Mouse (Mus musculus): ENCODE measurements around the gene 1190007I07Rik. TPM values are rescaled to one million over a fixed set of nuclear protein-coding genes. Genes with fewer than 3 reads are reported as not detected.
A peak's percentile ranks its signal among the peaks of the same experiment; 100 is the strongest.
"Not testable (repeated sequence)": the region's sequence is repeated elsewhere in the genome, so short reads cannot be mapped to it uniquely, and the experiment has no call there.

Gene 1190007I07Rik
- polyA plus RNA-seq, 1 experiment from 2014 or later, result 32.6 TPM

DNA sequence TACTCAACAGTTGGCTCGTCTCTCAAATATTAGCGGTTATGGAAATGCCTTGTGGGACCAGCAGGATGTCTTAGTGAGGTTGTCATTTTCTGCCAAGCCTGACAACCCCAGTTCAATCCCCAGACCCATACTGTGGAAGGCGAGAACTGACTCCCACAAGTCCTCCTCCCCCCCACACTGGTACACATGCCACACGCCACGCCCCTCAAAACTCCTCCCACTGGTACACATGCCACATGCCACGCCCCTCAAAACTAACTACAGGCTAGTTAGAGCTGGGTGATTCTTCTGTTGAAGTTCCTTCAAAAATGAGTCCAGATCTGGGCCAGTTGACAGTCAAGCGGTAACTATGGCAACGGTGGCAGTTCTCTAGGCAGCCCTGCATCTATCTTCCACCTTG lies 23.1 kb upstream of the 1190007I07Rik start:
- H3K9ac ChIP-seq, result no peak overlapping the region
- H3K27me3 ChIP-seq, result no peaks in the 10 kb centered on the region
- peaks cover 67% of the 10 kb centered on the region for H3K36me3 ChIP-seq
- ATAC-seq (ENCODE audit: low FRiP score, low read depth), result no peak
- H3K27ac ChIP-seq (replicated peaks), result no peak overlapping the region
- WGBS, result 90% methylated on average over 8 of the region's 8 CpGs
- no peaks in the 10 kb centered on the region for H3K4me1 ChIP-seq (replicated peaks)
- no peaks in the 10 kb centered on the region for H3K9me3 ChIP-seq
- H3K4me2 ChIP-seq, result no peak overlapping the region
- no peak overlapping the region for H3K4me3 ChIP-seq

DNA sequence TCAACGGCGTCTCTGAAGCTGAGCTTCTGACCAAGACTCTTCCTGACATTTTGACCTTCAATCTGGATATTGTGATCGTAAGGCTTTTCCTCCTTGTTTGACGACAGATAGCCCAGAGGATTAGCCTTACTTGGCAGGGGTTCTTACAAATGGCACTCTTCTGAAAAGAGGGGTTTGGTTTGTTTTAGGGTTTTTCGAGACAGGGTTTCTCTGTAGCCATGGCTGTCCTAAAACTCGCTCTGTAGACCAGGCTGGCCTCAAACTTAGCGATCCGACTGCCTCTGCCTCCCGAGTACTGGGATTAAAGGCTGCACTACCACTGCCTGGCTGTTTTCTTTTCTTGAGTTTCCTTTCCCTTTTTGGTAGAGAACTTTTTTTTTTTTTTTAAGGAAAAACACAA lies 18.5 kb upstream of the 1190007I07Rik start:
- H3K36me3 ChIP-seq, result peaks cover 75% of the 10 kb centered on the region
- no peaks in the 10 kb centered on the region for H3K27me3 ChIP-seq
- ATAC-seq (ENCODE audit: low FRiP score, low read depth), result no peak
- 93% methylated on average over 9 of the region's 9 CpGs for WGBS
- no peak overlapping the region for H3K4me2 ChIP-seq
- H3K9me3 ChIP-seq, result no peaks in the 10 kb centered on the region
- no peak overlapping the region for H3K4me3 ChIP-seq
- H3K4me1 ChIP-seq (replicated peaks), result no peaks in the 10 kb centered on the region
- no peak overlapping the region for H3K9ac ChIP-seq
- no peak overlapping the region for H3K27ac ChIP-seq (replicated peaks)

DNA sequence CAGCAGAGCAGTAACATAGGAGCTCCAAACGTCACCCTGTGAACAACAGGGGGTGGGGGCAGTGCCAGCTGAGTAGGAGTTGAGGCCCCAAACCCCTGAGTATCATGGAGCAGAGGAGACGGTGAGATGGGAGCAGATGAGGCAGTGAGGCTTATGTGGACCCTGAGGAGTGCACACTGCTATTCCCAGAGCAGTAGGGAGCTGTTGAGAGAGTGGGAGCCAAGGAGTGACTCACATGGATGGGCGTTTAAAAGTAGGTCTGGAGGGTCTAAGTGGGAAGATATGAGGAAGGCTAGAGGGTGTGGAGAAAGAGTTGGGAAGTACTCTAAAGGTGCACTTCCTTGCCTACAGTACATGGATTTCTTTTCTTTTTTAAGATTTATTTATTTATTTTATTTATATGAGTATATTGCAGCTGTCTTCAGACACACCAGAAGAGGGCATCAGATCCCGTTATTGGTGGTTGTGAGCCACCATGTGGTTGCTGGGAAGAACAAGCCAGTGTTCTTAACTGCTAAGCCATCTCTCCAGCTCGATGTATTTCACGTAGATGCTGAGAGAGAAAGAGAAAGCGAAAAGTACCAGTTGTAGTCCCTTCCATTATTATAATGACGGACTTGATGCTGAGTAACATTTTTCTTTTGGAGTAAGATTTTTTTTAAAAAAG lies 16.1 kb upstream of the 1190007I07Rik start:
- WGBS, result 90% methylated on average over 8 of the region's 8 CpGs
- Histone ChIP-seq H3K4me1 (replicated peaks) (no peaks in the 10 kb centered on the region), H3K36me3 (peaks cover 54% of the 10 kb centered on the region), H3K9ac (no peak overlapping the region), H3K9me3 (no peaks in the 10 kb centered on the region), H3K4me2 (no peak overlapping the region), H3K27ac (replicated peaks) (no peak overlapping the region), H3K27me3 (no peaks in the 10 kb centered on the region), H3K4me3 (no peak overlapping the region)
- ATAC-seq (ENCODE audit: low FRiP score, low read depth), result no peak

DNA sequence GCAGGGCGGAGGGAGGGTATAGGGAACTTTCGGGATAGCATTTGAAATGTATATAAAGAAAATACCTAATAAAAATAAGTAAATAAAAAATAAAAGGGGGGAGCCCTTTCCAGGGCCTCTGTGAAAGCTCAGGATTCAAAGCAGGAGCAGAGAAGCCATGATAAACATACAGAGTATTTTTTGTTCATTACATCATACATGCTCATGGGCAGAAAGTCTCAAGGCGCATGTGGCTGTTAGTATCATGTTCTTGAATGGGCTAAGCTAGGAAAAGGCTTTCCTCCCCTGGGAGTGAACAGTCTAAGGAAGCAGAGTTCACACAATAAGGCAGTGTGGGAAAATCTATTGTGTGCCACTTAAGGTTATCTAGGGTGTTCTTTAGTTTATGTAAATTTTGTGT lies 13.3 kb upstream of the 1190007I07Rik start:
- no peaks in the 10 kb centered on the region for H3K27me3 ChIP-seq
- no peak overlapping the region for H3K4me3 ChIP-seq
- 98% methylated on average over 3 of the region's 3 CpGs for WGBS
- H3K4me2 ChIP-seq, result no peak overlapping the region
- no peak for ATAC-seq (ENCODE audit: low FRiP score, low read depth)
- H3K9me3 ChIP-seq, result no peaks in the 10 kb centered on the region
- H3K27ac ChIP-seq (replicated peaks), result no peak overlapping the region
- H3K4me1 ChIP-seq (replicated peaks), result peaks cover 5% of the 10 kb centered on the region
- no peak overlapping the region for H3K9ac ChIP-seq
- H3K36me3 ChIP-seq, result peaks cover 43% of the 10 kb centered on the region

DNA sequence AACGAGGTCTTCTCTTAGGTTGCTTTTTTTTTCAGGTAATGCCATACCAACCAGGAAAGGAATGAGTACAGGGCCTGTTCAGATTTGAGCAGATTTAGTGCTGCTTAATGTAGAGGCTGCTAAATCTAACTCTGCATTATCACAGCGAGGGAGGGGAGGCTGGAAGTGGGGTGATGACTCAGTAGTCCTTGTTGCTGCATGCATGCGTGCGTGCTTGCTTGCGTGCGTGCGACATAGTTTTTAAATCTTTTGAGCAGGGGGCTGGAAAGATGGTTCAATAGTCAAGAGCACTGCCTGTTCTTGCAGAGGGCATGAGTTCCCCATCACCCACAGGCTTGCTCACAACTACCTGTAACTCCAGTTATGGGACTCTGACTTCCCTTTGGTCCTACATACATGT lies 11.3 kb upstream of the 1190007I07Rik start:
- Histone ChIP-seq H3K4me1 (replicated peaks) (peaks cover 16% of the 10 kb centered on the region), H3K9ac (no peak overlapping the region), H3K27me3 (no peaks in the 10 kb centered on the region), H3K9me3 (no peaks in the 10 kb centered on the region), H3K27ac (replicated peaks) (no peak overlapping the region), H3K36me3 (peaks cover 25% of the 10 kb centered on the region), H3K4me3 (no peak overlapping the region), H3K4me2 (no peak overlapping the region)
- 98% methylated on average over 7 of the region's 7 CpGs for WGBS
- ATAC-seq (ENCODE audit: low FRiP score, low read depth), result no peak

DNA sequence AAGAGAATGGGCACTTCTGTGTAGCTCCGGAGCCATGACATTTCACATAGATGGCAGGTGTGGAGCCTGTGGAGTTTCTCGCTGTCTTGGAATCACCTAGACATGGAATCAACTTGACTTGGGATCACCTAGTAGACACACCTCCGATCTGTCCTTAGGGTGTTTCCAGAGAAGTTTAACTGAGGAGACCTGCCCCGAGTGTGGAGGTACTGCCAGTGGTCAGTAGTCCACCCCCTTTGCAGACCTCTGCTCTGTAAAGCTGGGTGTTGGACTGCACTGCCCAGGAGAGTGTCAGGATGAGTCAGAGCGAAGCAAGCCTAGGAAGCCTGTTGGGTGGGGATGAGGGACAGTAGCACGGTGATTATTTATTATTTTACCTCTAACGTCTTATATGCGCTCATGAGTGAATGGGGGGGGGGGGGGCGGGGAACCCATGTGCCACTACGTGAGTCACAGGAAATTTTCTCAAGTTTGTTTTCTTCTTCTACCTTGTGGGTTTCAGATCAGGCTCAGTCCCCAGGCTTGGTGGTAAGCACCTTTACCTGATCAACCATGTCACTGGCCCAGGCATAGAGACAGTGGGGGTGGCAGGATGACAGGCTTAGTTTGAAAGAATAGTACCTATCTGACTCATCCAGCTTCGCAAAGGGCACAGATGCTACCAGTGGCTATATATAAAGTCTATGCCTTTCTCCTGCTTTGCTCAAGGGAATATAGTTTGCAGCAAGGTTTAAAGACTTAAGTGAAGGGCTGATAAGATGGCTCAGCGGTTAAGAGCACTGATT lies 9.7 kb upstream of the 1190007I07Rik start:
- ATAC-seq (ENCODE audit: low FRiP score, low read depth), result no peak
- Histone ChIP-seq H3K36me3 (peaks cover 17% of the 10 kb centered on the region; the same call in 1 of the 2 replicates), H3K9ac (no peak overlapping the region), H3K27me3 (no peaks in the 10 kb centered on the region), H3K27ac (replicated peaks) (no peak overlapping the region), H3K4me2 (no peak overlapping the region), H3K4me1 (replicated peaks) (peaks cover 22% of the 10 kb centered on the region), H3K4me3 (no peak overlapping the region), H3K9me3 (no peaks in the 10 kb centered on the region)
- WGBS, result 96% methylated on average over 11 of the region's 12 CpGs

DNA sequence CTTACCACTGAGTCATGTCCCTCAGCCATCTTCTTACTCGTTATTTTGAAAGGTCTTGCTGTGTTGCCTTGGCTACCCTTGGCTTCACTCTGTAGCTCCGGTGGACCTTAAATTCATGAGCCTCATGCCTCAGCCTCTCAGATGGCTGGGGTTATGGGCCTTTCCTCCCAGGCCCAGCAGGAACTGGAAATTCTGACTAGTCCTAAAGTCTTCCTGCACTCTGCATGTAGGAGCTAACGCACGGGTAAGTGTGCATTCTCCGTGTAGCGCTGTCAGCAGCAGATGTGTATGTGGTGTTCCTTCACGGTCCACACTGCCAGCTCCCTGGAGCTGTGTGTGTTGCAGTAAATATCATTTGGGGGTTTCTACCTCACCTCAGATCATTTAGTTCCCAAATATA lies 8.1 kb upstream of the 1190007I07Rik start:
- H3K9ac ChIP-seq, result peak overlapping the region; percentile 84; the same call in 1 of the 2 replicates
- H3K9me3 ChIP-seq, result no peaks in the 10 kb centered on the region
- 76% methylated on average over 7 of the region's 7 CpGs for WGBS
- peaks cover 22% of the 10 kb centered on the region for H3K4me1 ChIP-seq (replicated peaks)
- no peak overlapping the region for H3K27ac ChIP-seq (replicated peaks)
- H3K36me3 ChIP-seq, result peaks cover 11% of the 10 kb centered on the region; the same call in 1 of the 2 replicates
- H3K4me2 ChIP-seq, result peak overlapping the region; percentile 81
- ATAC-seq (ENCODE audit: low FRiP score, low read depth), result no peak
- no peaks in the 10 kb centered on the region for H3K27me3 ChIP-seq
- H3K4me3 ChIP-seq, result peak overlapping the region; percentile 62

DNA sequence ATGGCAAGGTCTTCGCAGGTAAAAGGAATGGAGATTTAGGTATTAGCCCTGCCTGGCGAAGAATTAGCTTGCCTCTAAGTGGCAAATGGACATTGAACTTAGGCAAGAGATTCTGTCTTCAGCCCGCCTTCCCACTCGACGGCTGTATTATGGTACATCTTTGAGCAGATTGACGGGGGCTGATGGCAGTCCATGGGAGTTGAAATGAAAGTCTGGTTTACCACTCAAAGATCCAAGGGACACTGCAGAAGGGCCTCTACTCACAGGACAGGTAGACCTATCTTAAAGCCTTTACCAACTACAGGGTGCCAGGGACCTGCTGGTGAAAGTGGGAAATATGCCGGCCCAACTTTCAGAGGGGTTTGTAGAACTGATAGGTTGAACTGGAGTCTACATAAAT lies 7.5 kb upstream of the 1190007I07Rik start:
- peak overlapping the region; percentile 81 for H3K4me2 ChIP-seq
- H3K9me3 ChIP-seq, result no peaks in the 10 kb centered on the region
- H3K27ac ChIP-seq (replicated peaks), result peak overlapping the region; percentile 94
- 18% methylated on average over 7 of the region's 7 CpGs for WGBS
- peak overlapping the region; percentile 62 for H3K4me3 ChIP-seq
- H3K27me3 ChIP-seq, result no peaks in the 10 kb centered on the region
- peaks cover 11% of the 10 kb centered on the region; the same call in 1 of the 2 replicates for H3K36me3 ChIP-seq
- ATAC-seq (ENCODE audit: low FRiP score, low read depth), result no peak
- H3K9ac ChIP-seq, result peak overlapping the region; percentile 84
- H3K4me1 ChIP-seq (replicated peaks), result peaks cover 22% of the 10 kb centered on the region

DNA sequence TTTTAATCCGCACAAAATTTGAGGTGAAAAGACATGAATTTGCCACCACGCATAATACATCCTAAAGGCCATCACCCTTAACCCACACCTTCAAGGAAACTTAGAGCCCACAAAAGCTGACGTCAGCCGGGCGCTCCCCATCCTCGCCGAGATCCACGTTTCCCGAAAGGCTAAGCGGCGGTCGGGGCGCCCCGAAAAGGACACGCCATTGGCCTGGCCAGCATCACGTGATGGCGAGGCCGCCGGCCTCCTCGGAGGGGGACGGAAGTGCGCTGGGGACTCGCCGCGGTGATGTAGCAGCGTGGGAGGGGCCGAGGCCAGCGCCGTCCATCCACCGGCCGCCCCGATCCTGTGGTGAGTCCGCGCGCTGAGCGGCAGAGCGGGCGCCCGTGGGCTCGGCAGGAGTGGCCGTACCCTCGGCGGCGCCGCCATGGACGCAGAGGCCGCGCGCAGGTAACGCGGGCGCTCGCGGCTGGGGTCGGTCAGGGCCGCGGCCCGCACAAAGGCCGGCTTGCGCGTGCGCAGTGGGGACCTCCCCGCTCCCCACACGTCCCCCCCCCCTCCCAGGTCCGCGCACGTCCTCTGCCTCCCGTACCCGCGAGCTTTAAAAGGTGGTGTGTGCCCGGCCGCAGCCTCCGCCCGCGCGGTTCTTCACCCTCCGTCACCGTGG lies 6.7 kb upstream of the 1190007I07Rik start, which contains the start of gene Tdg:
Tdg (plus strand) TSS at position 243 of the 670 bp plus-strand sequence.
- not testable (repeated sequence) for H3K9me3 ChIP-seq, H3K27me3 ChIP-seq
- Histone ChIP-seq H3K9ac (peak within 1 kb of the TSS; percentile 84), H3K27ac (replicated peaks) (peak within 1 kb of the TSS; percentile 94), H3K4me3 (peak within 1 kb of the TSS; percentile 62), H3K4me2 (peak within 1 kb of the TSS; percentile 81), H3K4me1 (replicated peaks) (peaks cover 22% of the 10 kb centered on the region), H3K36me3 (peaks cover 11% of the 10 kb centered on the region; the same call in 1 of the 2 replicates)
- WGBS, result under 1% methylated on average over 76 of the region's 78 CpGs
- ATAC-seq (ENCODE audit: low FRiP score, low read depth), result peak; percentile 97

DNA sequence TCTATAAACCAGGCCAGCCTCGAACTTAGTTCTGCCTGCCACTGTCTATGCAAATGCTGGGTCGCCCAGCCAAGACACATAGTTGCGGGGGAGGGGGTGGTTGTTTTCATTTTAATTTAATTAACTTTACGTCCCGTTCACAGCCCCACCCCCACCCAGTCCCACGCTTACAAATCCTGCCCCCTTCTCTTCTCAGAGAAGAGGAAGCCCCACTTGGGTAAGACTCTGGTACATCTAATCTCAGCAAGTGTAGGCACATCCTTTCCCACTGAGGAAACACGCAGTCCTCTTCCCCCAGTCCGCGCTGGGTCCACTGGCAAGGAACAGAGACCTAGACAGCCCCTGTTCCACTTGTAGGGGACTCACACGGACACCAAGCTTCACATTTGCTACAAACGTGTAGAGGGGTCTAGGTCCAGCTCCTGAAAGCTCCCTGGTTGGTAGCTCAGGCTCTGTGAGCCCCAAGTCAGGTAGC lies 6.1 kb upstream of the 1190007I07Rik start:
- peaks cover 11% of the 10 kb centered on the region; the same call in 1 of the 2 replicates for H3K36me3 ChIP-seq
- ATAC-seq (ENCODE audit: low FRiP score, low read depth), result peak; percentile 73; the same call in 1 of the 2 replicates
- H3K4me2 ChIP-seq, result peak overlapping the region; percentile 81
- no peaks in the 10 kb centered on the region for H3K9me3 ChIP-seq
- no peaks in the 10 kb centered on the region for H3K27me3 ChIP-seq
- peak overlapping the region; percentile 62 for H3K9ac ChIP-seq
- WGBS, result 5% methylated on average over 11 of the region's 11 CpGs
- H3K4me1 ChIP-seq (replicated peaks), result peaks cover 22% of the 10 kb centered on the region
- peak overlapping the region; percentile 94 for H3K27ac ChIP-seq (replicated peaks)
- H3K4me3 ChIP-seq, result peak overlapping the region; percentile 62

DNA sequence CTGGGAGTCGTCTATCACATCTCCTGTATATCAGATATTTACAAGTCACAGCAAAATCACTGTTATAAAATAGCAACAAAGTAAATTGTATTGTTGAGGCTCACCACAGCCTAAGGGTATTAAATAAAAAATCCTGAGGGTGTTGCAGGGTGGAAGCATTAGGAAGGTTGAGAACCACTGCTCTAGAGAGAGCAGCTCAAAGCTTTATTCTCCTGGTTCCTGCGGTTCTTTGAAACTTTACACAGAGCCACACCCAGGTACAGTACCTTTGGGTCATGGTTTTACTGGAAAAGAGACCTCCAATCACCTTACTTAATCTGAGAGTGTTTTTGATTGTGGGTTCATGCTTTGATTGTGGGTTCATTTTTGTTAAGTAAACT lies 515 bp upstream of the 1190007I07Rik start:
- H3K27me3 ChIP-seq; H3K9me3 ChIP-seq; H3K4me1 ChIP-seq (replicated peaks); H3K36me3 ChIP-seq: not testable (repeated sequence)
- Histone ChIP-seq H3K4me3 (peak overlapping the region; percentile 90), H3K27ac (replicated peaks) (peak overlapping the region; percentile 90), H3K4me2 (peak overlapping the region; percentile 68), H3K9ac (peak overlapping the region; percentile 91)
- 6% methylated on average over 2 of the region's 2 CpGs for WGBS
- ATAC-seq (ENCODE audit: low FRiP score, low read depth), result peak; percentile 16; the same call in 1 of the 2 replicates

Measured in hindbrain, embryonic 15.5 days (tissue).